Mouse (Mus musculus): Measurements from ENCODE around the gene Cenps. TPM values are rescaled to one million over a fixed set of nuclear protein-coding genes. Genes with fewer than 3 reads are reported as not detected.
A peak's percentile ranks its signal among the peaks of the same experiment; 100 is the strongest.

Cenps gene
- polyA plus RNA-seq, 1 experiment from 2014 or later: 37.0 TPM

DNA sequence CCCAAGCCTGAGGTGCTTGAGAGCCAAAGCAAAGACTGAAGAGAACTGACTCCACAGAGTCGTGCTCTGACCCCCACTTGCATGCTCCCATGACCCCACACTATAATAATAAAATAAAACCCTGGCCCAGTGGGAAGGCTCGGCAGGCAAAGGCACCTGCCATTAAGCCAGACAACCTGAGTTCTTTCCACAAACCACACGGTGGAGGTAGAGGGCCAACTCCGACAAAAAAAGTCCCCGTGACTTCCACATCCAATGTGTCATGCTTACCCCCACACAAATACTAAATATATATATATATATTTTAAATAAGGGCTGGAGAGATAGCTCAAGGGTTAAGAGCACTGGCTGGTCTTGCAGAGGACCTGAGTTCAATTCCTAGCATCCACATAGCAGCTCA is 26.7 kb upstream of the Cenps start:
- DNase-seq (ENCODE audit: low spot score) (no peak), ATAC-seq (replicated peaks; ENCODE audit: low FRiP score) (no peak)
- Histone ChIP-seq H3K4me1 (replicated peaks; ENCODE audit: control insufficient read depth, insufficient read depth, low read length) (peaks cover 6% of the 10 kb centered on the region), H3K9ac (ENCODE audit: low read depth, low read length) (no peak overlapping the region), H3K27ac (ENCODE audit: low read depth, low read length) (no peak overlapping the region), H3K9me3 (ENCODE audit: control insufficient read depth, low read length) (no peaks in the 10 kb centered on the region), H3K36me3 (ENCODE audit: control insufficient read depth, insufficient read depth, low read length) (peaks cover 16% of the 10 kb centered on the region; the same call in 1 of the 2 replicates), H3K27me3 (replicated peaks; ENCODE audit: control insufficient read depth, insufficient read depth, low read length) (no peaks in the 10 kb centered on the region), H3K4me2 (no peak overlapping the region), H3K4me3 (ENCODE audit: low read depth, low read length) (no peak overlapping the region)
- WGBS: 73% methylated on average over 5 of the region's 5 CpGs

DNA sequence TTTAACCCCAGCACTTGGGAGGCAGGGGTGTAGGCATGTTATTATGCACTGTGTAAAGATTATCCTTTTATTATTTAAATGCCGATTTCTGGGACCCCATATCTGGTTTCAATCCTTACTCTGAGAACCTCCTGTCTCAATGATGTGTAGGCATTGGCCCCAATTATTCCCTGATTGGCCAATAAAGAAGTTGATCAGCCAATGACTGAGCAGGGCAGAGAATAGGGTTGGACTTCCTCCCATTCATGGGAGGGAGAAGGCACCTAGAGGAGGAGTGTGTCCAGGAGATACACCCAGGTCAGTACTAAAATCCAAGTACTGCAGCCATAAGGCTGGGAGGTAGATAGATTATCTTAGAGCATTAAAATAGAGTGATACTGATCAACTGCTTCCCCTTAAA is 25.8 kb upstream of the Cenps start:
- no peaks in the 10 kb centered on the region for H3K27me3 ChIP-seq (replicated peaks; ENCODE audit: control insufficient read depth, insufficient read depth, low read length)
- H3K9me3 ChIP-seq (ENCODE audit: control insufficient read depth, low read length): no peaks in the 10 kb centered on the region
- ATAC-seq (replicated peaks; ENCODE audit: low FRiP score) (no peak), DNase-seq (ENCODE audit: low spot score) (no peak)
- H3K4me2 ChIP-seq: no peak overlapping the region
- H3K4me1 ChIP-seq (replicated peaks; ENCODE audit: control insufficient read depth, insufficient read depth, low read length): peaks cover 6% of the 10 kb centered on the region
- peaks cover 22% of the 10 kb centered on the region; the same call in 1 of the 2 replicates for H3K36me3 ChIP-seq (ENCODE audit: control insufficient read depth, insufficient read depth, low read length)
- WGBS: 77% methylated on average over 1 of the region's 1 CpGs
- no peak overlapping the region for H3K4me3 ChIP-seq (ENCODE audit: low read depth, low read length)
- no peak overlapping the region for H3K27ac ChIP-seq (ENCODE audit: low read depth, low read length)
- no peak overlapping the region for H3K9ac ChIP-seq (ENCODE audit: low read depth, low read length)

GRCm38 (mm10) chr4:149161166-149161565 is 23.7 kb upstream of the Cenps start:
- Histone ChIP-seq H3K27me3 (replicated peaks; ENCODE audit: control insufficient read depth, insufficient read depth, low read length) (no peaks in the 10 kb centered on the region), H3K9me3 (ENCODE audit: control insufficient read depth, low read length) (no peaks in the 10 kb centered on the region), H3K36me3 (ENCODE audit: control insufficient read depth, insufficient read depth, low read length) (peaks cover 39% of the 10 kb centered on the region), H3K9ac (ENCODE audit: low read depth, low read length) (no peak overlapping the region), H3K4me1 (replicated peaks; ENCODE audit: control insufficient read depth, insufficient read depth, low read length) (peaks cover 6% of the 10 kb centered on the region), H3K27ac (ENCODE audit: low read depth, low read length) (no peak overlapping the region), H3K4me2 (no peak overlapping the region), H3K4me3 (ENCODE audit: low read depth, low read length) (no peak overlapping the region)
- ATAC-seq (replicated peaks; ENCODE audit: low FRiP score): no peak
- no peak for DNase-seq (ENCODE audit: low spot score)
- WGBS: 82% methylated on average over 6 of the region's 6 CpGs

- H3K36me3 ChIP-seq (ENCODE audit: control insufficient read depth, insufficient read depth, low read length): peaks cover 52% of the 10 kb centered on the region
- ATAC-seq (replicated peaks; ENCODE audit: low FRiP score) (no peak), DNase-seq (ENCODE audit: low spot score) (no peak)
- no peak overlapping the region for H3K9ac ChIP-seq (ENCODE audit: low read depth, low read length)
- no peak overlapping the region for H3K27ac ChIP-seq (ENCODE audit: low read depth, low read length)
- no peak overlapping the region for H3K4me2 ChIP-seq
- H3K4me3 ChIP-seq (ENCODE audit: low read depth, low read length): no peak overlapping the region
- 87% methylated on average over 13 of the region's 13 CpGs for WGBS
- H3K9me3 ChIP-seq (ENCODE audit: control insufficient read depth, low read length): 0 out of 2 replicates have a peak, but pooled peaks cover 2% of the 10 kb centered on the region
- no peaks in the 10 kb centered on the region for H3K27me3 ChIP-seq (replicated peaks; ENCODE audit: control insufficient read depth, insufficient read depth, low read length)
- no peaks in the 10 kb centered on the region for H3K4me1 ChIP-seq (replicated peaks; ENCODE audit: control insufficient read depth, insufficient read depth, low read length)
These were observed 22.5 kb upstream of the Cenps start for GRCm38 (mm10) chr4:149159891-149160290.

- Histone ChIP-seq H3K4me3 (ENCODE audit: low read depth, low read length) (no peak overlapping the region), H3K27ac (ENCODE audit: low read depth, low read length) (no peak overlapping the region), H3K4me1 (replicated peaks; ENCODE audit: control insufficient read depth, insufficient read depth, low read length) (no peaks in the 10 kb centered on the region), H3K27me3 (replicated peaks; ENCODE audit: control insufficient read depth, insufficient read depth, low read length) (no peaks in the 10 kb centered on the region), H3K9me3 (ENCODE audit: control insufficient read depth, low read length) (0 out of 2 replicates have a peak, but pooled peaks cover 2% of the 10 kb centered on the region), H3K4me2 (no peak overlapping the region), H3K9ac (ENCODE audit: low read depth, low read length) (no peak overlapping the region), H3K36me3 (ENCODE audit: control insufficient read depth, insufficient read depth, low read length) (peaks cover 53% of the 10 kb centered on the region)
- ATAC-seq (replicated peaks; ENCODE audit: low FRiP score) (no peak), DNase-seq (ENCODE audit: low spot score) (no peak)
- WGBS: 86% methylated on average over 2 of the region's 2 CpGs
These were observed 21.8 kb upstream of the Cenps start for GRCm38 (mm10) chr4:149159203-149159602.

DNA sequence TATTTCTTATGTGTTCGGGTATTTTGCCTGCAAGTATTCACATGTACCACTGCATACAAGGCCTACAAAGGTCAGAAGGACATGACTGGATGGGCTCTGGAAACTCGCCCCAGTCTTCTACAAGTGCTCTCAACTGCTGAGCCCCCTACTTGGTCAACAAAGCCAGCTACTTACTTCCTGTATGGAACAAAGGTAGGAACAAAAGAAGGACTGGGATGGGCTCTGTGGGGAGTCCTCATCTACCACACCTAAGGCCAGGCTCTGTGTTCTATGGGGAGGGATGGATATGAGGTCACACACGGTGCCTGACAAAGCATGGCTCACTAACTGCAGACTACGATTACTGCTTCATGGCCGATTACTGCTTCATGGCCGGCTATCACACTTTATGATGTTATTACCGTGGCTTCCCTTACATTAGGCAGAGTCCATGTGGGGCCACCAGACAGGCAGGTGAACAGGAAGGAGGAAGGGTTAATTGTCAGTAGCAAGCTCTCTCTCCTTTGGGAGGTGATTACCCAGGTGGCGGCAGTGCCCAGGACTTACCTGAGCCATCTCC is 20.1 kb upstream of the Cenps start:
- ATAC-seq (replicated peaks; ENCODE audit: low FRiP score): no peak
- Histone ChIP-seq H3K4me1 (replicated peaks; ENCODE audit: control insufficient read depth, insufficient read depth, low read length) (no peaks in the 10 kb centered on the region), H3K27me3 (replicated peaks; ENCODE audit: control insufficient read depth, insufficient read depth, low read length) (no peaks in the 10 kb centered on the region), H3K9ac (ENCODE audit: low read depth, low read length) (no peak overlapping the region), H3K9me3 (ENCODE audit: control insufficient read depth, low read length) (0 out of 2 replicates have a peak, but pooled peaks cover 2% of the 10 kb centered on the region), H3K4me3 (ENCODE audit: low read depth, low read length) (no peak overlapping the region), H3K27ac (ENCODE audit: low read depth, low read length) (no peak overlapping the region), H3K36me3 (ENCODE audit: control insufficient read depth, insufficient read depth, low read length) (peaks cover 68% of the 10 kb centered on the region), H3K4me2 (no peak overlapping the region)
- 93% methylated on average over 8 of the region's 8 CpGs for WGBS
- DNase-seq (ENCODE audit: low spot score): no peak

GRCm38 (mm10) chr4:149155711-149156110 is 18.3 kb upstream of the Cenps start:
- DNase-seq (ENCODE audit: low spot score) (no peak), ATAC-seq (replicated peaks; ENCODE audit: low FRiP score) (0 out of 2 replicates have a peak, but pooled peaks have one; percentile 40)
- Histone ChIP-seq H3K36me3 (ENCODE audit: control insufficient read depth, insufficient read depth, low read length) (peaks cover 74% of the 10 kb centered on the region), H3K4me2 (no peak overlapping the region), H3K4me1 (replicated peaks; ENCODE audit: control insufficient read depth, insufficient read depth, low read length) (no peaks in the 10 kb centered on the region), H3K27ac (ENCODE audit: low read depth, low read length) (no peak overlapping the region), H3K4me3 (ENCODE audit: low read depth, low read length) (no peak overlapping the region), H3K9me3 (ENCODE audit: control insufficient read depth, low read length) (0 out of 2 replicates have a peak, but pooled peaks cover 2% of the 10 kb centered on the region), H3K27me3 (replicated peaks; ENCODE audit: control insufficient read depth, insufficient read depth, low read length) (no peaks in the 10 kb centered on the region), H3K9ac (ENCODE audit: low read depth, low read length) (no peak overlapping the region)
- 81% methylated on average over 6 of the region's 6 CpGs for WGBS

DNA sequence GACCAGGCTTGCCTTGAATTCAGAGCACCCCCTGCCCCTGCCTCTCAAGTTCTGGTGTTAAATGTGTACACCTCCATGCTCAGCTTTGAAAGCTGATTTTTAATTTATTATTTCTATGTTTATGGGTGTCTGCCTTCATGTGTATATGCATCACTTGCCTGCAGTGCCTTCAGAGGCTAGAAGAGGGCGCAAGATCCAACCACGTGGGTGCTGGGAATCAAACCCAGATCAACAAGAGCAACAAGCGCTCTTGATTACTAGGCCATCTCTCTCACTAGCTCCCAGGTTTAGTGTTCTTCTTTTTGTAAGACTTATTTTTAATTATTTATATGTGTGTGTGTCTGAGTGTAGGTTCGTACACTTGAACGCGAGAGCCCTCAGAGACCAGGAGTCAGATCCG is 17.4 kb upstream of the Cenps start:
- Histone ChIP-seq H3K9me3 (ENCODE audit: control insufficient read depth, low read length) (0 out of 2 replicates have a peak, but pooled peaks cover 2% of the 10 kb centered on the region), H3K36me3 (ENCODE audit: control insufficient read depth, insufficient read depth, low read length) (peaks cover 76% of the 10 kb centered on the region), H3K4me3 (ENCODE audit: low read depth, low read length) (no peak overlapping the region), H3K27me3 (replicated peaks; ENCODE audit: control insufficient read depth, insufficient read depth, low read length) (no peaks in the 10 kb centered on the region), H3K27ac (ENCODE audit: low read depth, low read length) (no peak overlapping the region), H3K4me1 (replicated peaks; ENCODE audit: control insufficient read depth, insufficient read depth, low read length) (no peaks in the 10 kb centered on the region; the same call in 1 of the 2 replicates), H3K9ac (ENCODE audit: low read depth, low read length) (no peak overlapping the region), H3K4me2 (no peak overlapping the region)
- WGBS: 96% methylated on average over 7 of the region's 7 CpGs
- DNase-seq (ENCODE audit: low spot score) (no peak), ATAC-seq (replicated peaks; ENCODE audit: low FRiP score) (no peak)

GRCm38 (mm10) chr4:149150721-149151120 is 13.3 kb upstream of the Cenps start:
- H3K27me3 ChIP-seq (replicated peaks; ENCODE audit: control insufficient read depth, insufficient read depth, low read length): no peaks in the 10 kb centered on the region
- H3K9me3 ChIP-seq (ENCODE audit: control insufficient read depth, low read length): 0 out of 2 replicates have a peak, but pooled peaks cover 2% of the 10 kb centered on the region
- DNase-seq (ENCODE audit: low spot score) (no peak), ATAC-seq (replicated peaks; ENCODE audit: low FRiP score) (no peak)
- H3K4me1 ChIP-seq (replicated peaks; ENCODE audit: control insufficient read depth, insufficient read depth, low read length): peaks cover 9% of the 10 kb centered on the region
- no peak overlapping the region for H3K4me2 ChIP-seq
- no peak overlapping the region for H3K9ac ChIP-seq (ENCODE audit: low read depth, low read length)
- 91% methylated on average over 11 of the region's 11 CpGs for WGBS
- H3K27ac ChIP-seq (ENCODE audit: low read depth, low read length): no peak overlapping the region
- H3K36me3 ChIP-seq (ENCODE audit: control insufficient read depth, insufficient read depth, low read length): peaks cover 46% of the 10 kb centered on the region
- no peak overlapping the region for H3K4me3 ChIP-seq (ENCODE audit: low read depth, low read length)

Data from liver, embryonic 11.5 days (tissue).